Mouse (Mus musculus) midbrain, embryonic 15.5 days (tissue): ENCODE data around the gene Tmem190. TPM values are rescaled to one million over a fixed set of nuclear protein-coding genes. Genes with fewer than 3 reads are reported as not detected.

Source experiments
- ATAC-seq: fragments of 200-750 bp; cut with Nextera tagmentation; replicated peaks from 2 replicates; pipeline ENCODE4 v1.8.0; 2017; ENCODE audit warnings: moderate TSS enrichment
- H3K27ac ChIP-seq: fragments of 300-500 bp; sonication (generic); 2 replicates; pipeline ENCODE4 v1.5.1; 2015; ENCODE audit warnings: mild to moderate bottlenecking, inconsistent platforms
- H3K27me3 ChIP-seq: fragments of 300-500 bp; sonication (generic); replicated peaks from 2 replicates; pipeline ENCODE4 v1.6.1; 2015; ENCODE audit warnings: inconsistent platforms
- H3K36me3 ChIP-seq: fragments of 300-500 bp; sonication (generic); replicated peaks from 2 replicates; pipeline ENCODE4 v1.6.1; 2015; ENCODE audit warnings: inconsistent platforms
- H3K4me1 ChIP-seq: fragments of 300-500 bp; sonication (generic); 2 replicates; pipeline ENCODE4 v1.6.1; 2015; ENCODE audit warnings: inconsistent platforms
- H3K4me2 ChIP-seq: fragments of 300-500 bp; sonication (generic); 2 replicates; pipeline ENCODE4 v1.6.1; 2015; ENCODE audit warnings: inconsistent platforms, mild to moderate bottlenecking, moderate library complexity
- H3K4me3 ChIP-seq: fragments of 300-500 bp; sonication (generic); 2 replicates; pipeline ENCODE4 v1.5.1; 2015; ENCODE audit warnings: mild to moderate bottlenecking, inconsistent platforms
- H3K9ac ChIP-seq: fragments of 300-500 bp; sonication (generic); 2 replicates; pipeline ENCODE4 v1.6.1; 2015; ENCODE audit warnings: mild to moderate bottlenecking, inconsistent platforms
- H3K9me3 ChIP-seq: fragments of 300-500 bp; sonication (generic); 2 replicates; pipeline ENCODE4 v1.6.1; 2016; ENCODE audit warnings: inconsistent platforms
- WGBS: fragments of 180-500 bp; shearing (Covaris S2); methylation state at CpG from one replicate; pipeline ENCODE4 v1.1.7; 2015; ENCODE audit warnings: mixed read lengths; 5-methylcytosine and 5-hydroxymethylcytosine counted together
- polyA plus RNA-seq: library from polyadenylated mRNA; unstranded; fragments of >200 nt; fragmentation: Nextera tagmentation; extraction: Ambion mirVana; gene quantifications from 2 replicates; pipeline ENCODE4 v1.2.1, GENCODE M21; 2015

The Tmem190 gene
- polyA plus RNA-seq = not detected in 2 replicates

GRCm38 (mm10) chr7:4782759-4783158 lies at the start of gene Tmem190, which contains the start of gene Il11:
Tmem190 (plus strand) TSS chr7:4782937.
Il11 (minus strand) TSS chr7:4782859.
- H3K4me3 ChIP-seq = no peak within 1 kb of the TSS

GRCm38 (mm10) chr7:4732968-4733392 lies 49.8 kb upstream of the Tmem190 start:
- Histone ChIP-seq H3K4me2 (no peak overlapping the region), H3K4me1 (no peaks in the 10 kb centered on the region), H3K27ac (no peak overlapping the region), H3K27me3 (no peaks in the 10 kb centered on the region), H3K36me3 (no peaks in the 10 kb centered on the region), H3K9ac (no peak overlapping the region), H3K9me3 (no peaks in the 10 kb centered on the region), H3K4me3 (no peak overlapping the region)
- 76% methylated on average over 6 of the region's 6 CpGs for WGBS
- ATAC-seq = no peak

More at GRCm38 (mm10) chr7:4782759-4783158, at the start of gene Tmem190, which contains the start of gene Il11:
- no peaks in the 10 kb centered on the region for H3K4me1 ChIP-seq
- H3K4me2 ChIP-seq = no peak within 1 kb of the TSS
- no peak for ATAC-seq
- H3K27me3 ChIP-seq = peaks cover 24% of the 10 kb centered on the region
- WGBS = 71% methylated on average over 2 of the region's 2 CpGs
- no peaks in the 10 kb centered on the region for H3K9me3 ChIP-seq
- H3K36me3 ChIP-seq = no peaks in the 10 kb centered on the region
- no peak within 1 kb of the TSS for H3K9ac ChIP-seq
- H3K27ac ChIP-seq = no peak within 1 kb of the TSS

GRCm38 (mm10) chr7:4739041-4739543 lies 43.6 kb upstream of the Tmem190 start:
- 40% methylated on average over 10 of the region's 10 CpGs for WGBS
- Histone ChIP-seq H3K9me3 (no peaks in the 10 kb centered on the region), H3K4me3 (peak overlapping the region; percentile 69), H3K27me3 (no peaks in the 10 kb centered on the region), H3K4me2 (peak overlapping the region; percentile 53), H3K27ac (peak overlapping the region; percentile 81), H3K36me3 (no peaks in the 10 kb centered on the region), H3K9ac (peak overlapping the region; percentile 12; the same call in 1 of the 2 replicates), H3K4me1 (peaks cover 37% of the 10 kb centered on the region)
- ATAC-seq = no peak

- no peaks in the 10 kb centered on the region for H3K36me3 ChIP-seq
- peak; percentile 98 for ATAC-seq
- H3K9me3 ChIP-seq = no peaks in the 10 kb centered on the region
- peak within 1 kb of the TSS; percentile 78 for H3K9ac ChIP-seq
- under 1% methylated on average over 40 of the region's 44 CpGs for WGBS
- peaks cover 37% of the 10 kb centered on the region for H3K4me1 ChIP-seq
- peak within 1 kb of the TSS; percentile 94 for H3K27ac ChIP-seq
- H3K4me3 ChIP-seq = peak within 1 kb of the TSS; percentile 69
- peak within 1 kb of the TSS; percentile 84 for H3K4me2 ChIP-seq
- H3K27me3 ChIP-seq = no peaks in the 10 kb centered on the region
Measured at GRCm38 (mm10) chr7:4739544-4740275, 43.0 kb upstream of the Tmem190 start, which contains the start of gene Kmt5c. Kmt5c (plus strand) TSS chr7:4740115.

DNA sequence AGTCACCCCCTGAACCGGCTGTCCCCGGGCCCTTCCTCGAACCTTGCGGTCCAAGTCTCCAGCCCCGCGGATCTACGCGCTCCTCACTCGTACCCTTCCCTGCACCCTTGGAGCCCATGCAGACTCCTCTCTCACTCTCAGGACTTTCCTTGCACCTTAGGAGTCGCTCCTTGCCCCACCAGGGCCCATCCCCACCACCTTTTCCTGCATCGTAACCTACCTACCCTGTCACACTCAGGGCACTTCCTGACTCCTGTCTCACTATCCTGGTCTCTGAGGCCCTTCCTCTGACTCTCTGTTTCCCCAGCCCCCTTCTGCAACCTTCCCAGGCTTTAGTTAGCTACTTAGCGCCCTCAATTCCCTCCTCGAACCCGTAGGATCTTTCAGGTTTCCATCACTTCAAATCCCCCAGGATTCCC lies 42.4 kb upstream of the Tmem190 start:
- Histone ChIP-seq H3K4me1 (peaks cover 37% of the 10 kb centered on the region), H3K27ac (peak overlapping the region; percentile 94), H3K27me3 (no peaks in the 10 kb centered on the region), H3K9me3 (no peaks in the 10 kb centered on the region), H3K36me3 (no peaks in the 10 kb centered on the region), H3K4me3 (peak overlapping the region; percentile 69), H3K4me2 (peak overlapping the region; percentile 84), H3K9ac (peak overlapping the region; percentile 78)
- ATAC-seq = peak; percentile 54
- WGBS = 1% methylated on average over 14 of the region's 14 CpGs

GRCm38 (mm10) chr7:4741151-4741550 lies 41.6 kb upstream of the Tmem190 start:
- WGBS = 5% methylated on average over 4 of the region's 4 CpGs
- Histone ChIP-seq H3K9me3 (no peaks in the 10 kb centered on the region), H3K4me1 (peaks cover 37% of the 10 kb centered on the region), H3K27me3 (no peaks in the 10 kb centered on the region), H3K4me2 (peak overlapping the region; percentile 84), H3K36me3 (no peaks in the 10 kb centered on the region), H3K27ac (peak overlapping the region; percentile 94), H3K9ac (peak overlapping the region; percentile 78), H3K4me3 (peak overlapping the region; percentile 69)
- no peak for ATAC-seq

- Histone ChIP-seq H3K27me3 (no peaks in the 10 kb centered on the region), H3K4me3 (peak overlapping the region; percentile 69), H3K27ac (peak overlapping the region; percentile 94), H3K9ac (peak overlapping the region; percentile 78), H3K4me2 (peak overlapping the region; percentile 84), H3K36me3 (no peaks in the 10 kb centered on the region; the same call in 1 of the 2 replicates), H3K4me1 (peaks cover 37% of the 10 kb centered on the region), H3K9me3 (no peaks in the 10 kb centered on the region)
- WGBS = 76% methylated on average over 21 of the region's 21 CpGs
- ATAC-seq = no peak
Measured at GRCm38 (mm10) chr7:4741672-4742481, 40.9 kb upstream of the Tmem190 start.

- Histone ChIP-seq H3K36me3 (no peaks in the 10 kb centered on the region; the same call in 1 of the 2 replicates), H3K4me1 (peaks cover 37% of the 10 kb centered on the region), H3K27ac (no peak overlapping the region), H3K9ac (0 out of 2 replicates have a peak overlapping the region, but pooled peaks have one; percentile 10), H3K27me3 (no peaks in the 10 kb centered on the region), H3K9me3 (no peaks in the 10 kb centered on the region), H3K4me3 (no peak overlapping the region), H3K4me2 (peak overlapping the region; percentile 84; the same call in 1 of the 2 replicates)
- ATAC-seq = no peak
- WGBS = 82% methylated on average over 6 of the region's 6 CpGs
Measured at GRCm38 (mm10) chr7:4742482-4742819, 40.3 kb upstream of the Tmem190 start.

- no peak overlapping the region for H3K4me2 ChIP-seq
- no peak overlapping the region for H3K9ac ChIP-seq
- no peak for ATAC-seq
Measured at GRCm38 (mm10) chr7:4743354-4743753, 39.4 kb upstream of the Tmem190 start.

GRCm38 (mm10) chr7:4744886-4745285 lies 37.9 kb upstream of the Tmem190 start:
- H3K4me2 ChIP-seq = no peak overlapping the region
- no peaks in the 10 kb centered on the region; the same call in 1 of the 2 replicates for H3K36me3 ChIP-seq
- peaks cover 26% of the 10 kb centered on the region for H3K4me1 ChIP-seq
- no peak for ATAC-seq
- H3K27me3 ChIP-seq = no peaks in the 10 kb centered on the region
- H3K9ac ChIP-seq = no peak overlapping the region
- WGBS = 96% methylated on average over 6 of the region's 6 CpGs
- H3K9me3 ChIP-seq = no peaks in the 10 kb centered on the region
- H3K4me3 ChIP-seq = no peak overlapping the region
- H3K27ac ChIP-seq = no peak overlapping the region

More at GRCm38 (mm10) chr7:4743354-4743753, 39.4 kb upstream of the Tmem190 start:
- H3K9me3 ChIP-seq = no peaks in the 10 kb centered on the region
- peaks cover 36% of the 10 kb centered on the region for H3K4me1 ChIP-seq
- no peak overlapping the region for H3K27ac ChIP-seq
- H3K36me3 ChIP-seq = no peaks in the 10 kb centered on the region; the same call in 1 of the 2 replicates
- 74% methylated on average over 2 of the region's 2 CpGs for WGBS
- H3K27me3 ChIP-seq = no peaks in the 10 kb centered on the region
- H3K4me3 ChIP-seq = no peak overlapping the region

- H3K4me3 ChIP-seq = no peak overlapping the region
- H3K27me3 ChIP-seq = no peaks in the 10 kb centered on the region
- peaks cover 19% of the 10 kb centered on the region for H3K4me1 ChIP-seq
- ATAC-seq = no peak; the same call in 1 of the 2 replicates
- WGBS = 81% methylated on average over 22 of the region's 22 CpGs
- no peak overlapping the region for H3K9ac ChIP-seq
- H3K9me3 ChIP-seq = no peaks in the 10 kb centered on the region
- no peak overlapping the region for H3K4me2 ChIP-seq
- no peak overlapping the region for H3K27ac ChIP-seq
- no peaks in the 10 kb centered on the region; the same call in 1 of the 2 replicates for H3K36me3 ChIP-seq
Measured at GRCm38 (mm10) chr7:4746326-4746980, 36.3 kb upstream of the Tmem190 start.
